Mouse (Mus musculus): ENCODE measurements around the gene Lin7a.
A peak's percentile ranks its signal among the peaks of the same experiment; 100 is the strongest.

Lin7a gene

GRCm38 (mm10) chr10:107272131-107272803, 781 bp downstream of the Lin7a start:
- Histone ChIP-seq H3K9me3 (ENCODE audit: low read length) (no peaks in the 10 kb centered on the region), H3K4me1 (replicated peaks; ENCODE audit: low read depth, low read length) (peaks cover 6% of the 10 kb centered on the region; the same call in 1 of the 2 replicates), H3K27me3 (ENCODE audit: insufficient read depth, low read length) (peaks cover 42% of the 10 kb centered on the region), H3K36me3 (ENCODE audit: insufficient read depth, low read length) (no peaks in the 10 kb centered on the region), H3K4me3 (replicated peaks; ENCODE audit: low read length) (peak overlapping the region; percentile 79)
- TF ChIP-seq NANOG (IDR thresholded peaks at IDR 0.05; ENCODE audit: borderline replicate concordance, low read length), result no peak
- no peak for TF ChIP-seq CTCF (conservative IDR thresholded peaks at IDR 0.05; ENCODE audit: low read length)
- no peak for TF ChIP-seq POU5F1 (IDR thresholded peaks at IDR 0.05; ENCODE audit: borderline replicate concordance, low read length)

DNA sequence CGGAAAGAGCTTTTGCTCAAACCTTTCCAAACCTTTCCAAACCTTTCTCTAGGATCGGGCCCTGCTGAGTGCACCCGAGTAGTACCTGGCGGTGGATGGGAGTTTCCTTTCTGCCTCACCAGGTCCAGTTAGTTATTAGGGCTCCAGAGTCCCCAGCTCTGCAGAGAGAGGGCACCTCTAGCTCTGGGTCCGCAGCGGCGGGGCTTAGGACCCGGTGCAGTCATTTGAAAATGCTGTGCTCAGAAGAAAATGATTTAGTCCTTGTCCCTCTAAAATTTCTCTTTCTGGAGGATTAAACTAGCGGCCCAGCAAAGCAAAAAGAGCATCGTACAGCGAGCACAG, 1.3 kb downstream of the Lin7a start:
- H3K27me3 ChIP-seq (ENCODE audit: insufficient read depth, low read length), result peaks cover 42% of the 10 kb centered on the region
- TF ChIP-seq NANOG (IDR thresholded peaks at IDR 0.05; ENCODE audit: borderline replicate concordance, low read length) (no peak), CTCF (conservative IDR thresholded peaks at IDR 0.05; ENCODE audit: low read length) (no peak), POU5F1 (IDR thresholded peaks at IDR 0.05; ENCODE audit: borderline replicate concordance, low read length) (no peak)
- H3K36me3 ChIP-seq (ENCODE audit: insufficient read depth, low read length), result no peaks in the 10 kb centered on the region
- peak overlapping the region; percentile 79 for H3K4me3 ChIP-seq (replicated peaks; ENCODE audit: low read length)
- peaks cover 6% of the 10 kb centered on the region; the same call in 1 of the 2 replicates for H3K4me1 ChIP-seq (replicated peaks; ENCODE audit: low read depth, low read length)
- no peaks in the 10 kb centered on the region for H3K9me3 ChIP-seq (ENCODE audit: low read length)

- Histone ChIP-seq H3K27me3 (ENCODE audit: insufficient read depth, low read length) (peaks cover 42% of the 10 kb centered on the region), H3K36me3 (ENCODE audit: insufficient read depth, low read length) (no peaks in the 10 kb centered on the region), H3K9me3 (ENCODE audit: low read length) (no peaks in the 10 kb centered on the region), H3K4me1 (replicated peaks; ENCODE audit: low read depth, low read length) (peaks cover 6% of the 10 kb centered on the region; the same call in 1 of the 2 replicates), H3K4me3 (replicated peaks; ENCODE audit: low read length) (no peak overlapping the region)
- peak; percentile 38 for TF ChIP-seq CTCF (conservative IDR thresholded peaks at IDR 0.05; ENCODE audit: low read length)
- TF ChIP-seq NANOG (IDR thresholded peaks at IDR 0.05; ENCODE audit: borderline replicate concordance, low read length), result no peak
- no peak for TF ChIP-seq POU5F1 (IDR thresholded peaks at IDR 0.05; ENCODE audit: borderline replicate concordance, low read length)
Observed at GRCm38 (mm10) chr10:107273848-107274247, 2.4 kb downstream of the Lin7a start.

- Histone ChIP-seq H3K9me3 (ENCODE audit: low read length) (no peaks in the 10 kb centered on the region), H3K36me3 (ENCODE audit: insufficient read depth, low read length) (no peaks in the 10 kb centered on the region), H3K27me3 (ENCODE audit: insufficient read depth, low read length) (peaks cover 42% of the 10 kb centered on the region), H3K4me3 (replicated peaks; ENCODE audit: low read length) (no peak overlapping the region), H3K4me1 (replicated peaks; ENCODE audit: low read depth, low read length) (peaks cover 6% of the 10 kb centered on the region; the same call in 1 of the 2 replicates)
- TF ChIP-seq POU5F1 (IDR thresholded peaks at IDR 0.05; ENCODE audit: borderline replicate concordance, low read length), result no peak
- TF ChIP-seq NANOG (IDR thresholded peaks at IDR 0.05; ENCODE audit: borderline replicate concordance, low read length), result no peak
- peak; percentile 66 for TF ChIP-seq CTCF (conservative IDR thresholded peaks at IDR 0.05; ENCODE audit: low read length)
Observed at GRCm38 (mm10) chr10:107274785-107275184, 3.3 kb downstream of the Lin7a start.

GRCm38 (mm10) chr10:107276647-107277046, 5.2 kb downstream of the Lin7a start:
- H3K4me3 ChIP-seq (replicated peaks; ENCODE audit: low read length), result no peak overlapping the region
- peaks cover 27% of the 10 kb centered on the region for H3K27me3 ChIP-seq (ENCODE audit: insufficient read depth, low read length)
- H3K9me3 ChIP-seq (ENCODE audit: low read length), result no peaks in the 10 kb centered on the region
- no peaks in the 10 kb centered on the region for H3K36me3 ChIP-seq (ENCODE audit: insufficient read depth, low read length)
- peaks cover 6% of the 10 kb centered on the region; the same call in 1 of the 2 replicates for H3K4me1 ChIP-seq (replicated peaks; ENCODE audit: low read depth, low read length)
- TF ChIP-seq NANOG (IDR thresholded peaks at IDR 0.05; ENCODE audit: borderline replicate concordance, low read length), result no peak
- no peak for TF ChIP-seq CTCF (conservative IDR thresholded peaks at IDR 0.05; ENCODE audit: low read length)
- TF ChIP-seq POU5F1 (IDR thresholded peaks at IDR 0.05; ENCODE audit: borderline replicate concordance, low read length), result no peak

GRCm38 (mm10) chr10:107293934-107294664, 22.6 kb downstream of the Lin7a start:
- TF ChIP-seq NANOG (IDR thresholded peaks at IDR 0.05; ENCODE audit: borderline replicate concordance, low read length) (no peak), POU5F1 (IDR thresholded peaks at IDR 0.05; ENCODE audit: borderline replicate concordance, low read length) (no peak), CTCF (conservative IDR thresholded peaks at IDR 0.05; ENCODE audit: low read length) (no peak)

GRCm38 (mm10) chr10:107300587-107301248, 29.2 kb downstream of the Lin7a start:
- Histone ChIP-seq H3K9me3 (ENCODE audit: low read length) (no peaks in the 10 kb centered on the region), H3K36me3 (ENCODE audit: insufficient read depth, low read length) (no peaks in the 10 kb centered on the region), H3K27me3 (ENCODE audit: insufficient read depth, low read length) (no peaks in the 10 kb centered on the region), H3K4me3 (replicated peaks; ENCODE audit: low read length) (no peak overlapping the region), H3K4me1 (replicated peaks; ENCODE audit: low read depth, low read length) (no peaks in the 10 kb centered on the region)
- TF ChIP-seq CTCF (conservative IDR thresholded peaks at IDR 0.05; ENCODE audit: low read length), result no peak
- TF ChIP-seq POU5F1 (IDR thresholded peaks at IDR 0.05; ENCODE audit: borderline replicate concordance, low read length), result no peak
- TF ChIP-seq NANOG (IDR thresholded peaks at IDR 0.05; ENCODE audit: borderline replicate concordance, low read length), result no peak

More at GRCm38 (mm10) chr10:107293934-107294664, 22.6 kb downstream of the Lin7a start:
- Histone ChIP-seq H3K4me1 (replicated peaks; ENCODE audit: low read depth, low read length) (no peaks in the 10 kb centered on the region), H3K36me3 (ENCODE audit: insufficient read depth, low read length) (no peaks in the 10 kb centered on the region), H3K9me3 (ENCODE audit: low read length) (no peaks in the 10 kb centered on the region), H3K27me3 (ENCODE audit: insufficient read depth, low read length) (no peaks in the 10 kb centered on the region), H3K4me3 (replicated peaks; ENCODE audit: low read length) (no peak overlapping the region)

DNA sequence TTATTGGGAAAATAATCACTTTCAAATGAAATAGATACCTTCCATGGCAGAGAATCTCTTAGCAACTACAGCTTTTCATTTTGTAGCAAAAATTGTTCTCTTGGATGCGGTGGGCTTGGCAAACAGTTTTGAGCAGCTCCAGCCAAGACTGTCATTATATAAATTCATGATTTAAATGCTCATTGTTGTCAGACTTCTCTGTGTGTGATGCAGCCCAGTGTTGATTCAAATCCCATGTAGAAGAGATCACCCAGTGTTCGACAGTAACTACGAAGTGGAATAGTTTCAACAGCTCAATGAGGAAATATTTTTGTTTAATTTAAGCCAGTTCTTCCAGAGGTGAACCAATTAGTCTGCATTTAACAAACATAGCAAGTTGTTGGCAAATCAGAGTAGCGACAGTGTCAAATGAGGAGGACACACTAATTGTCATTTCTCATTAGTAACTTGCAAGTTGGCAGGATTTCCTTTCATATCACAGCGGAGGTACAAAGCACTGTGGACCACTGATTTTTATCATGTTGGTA, 39.5 kb downstream of the Lin7a start:
- Histone ChIP-seq H3K27me3 (ENCODE audit: insufficient read depth, low read length) (no peaks in the 10 kb centered on the region), H3K4me1 (replicated peaks; ENCODE audit: low read depth, low read length) (no peaks in the 10 kb centered on the region), H3K36me3 (ENCODE audit: insufficient read depth, low read length) (no peaks in the 10 kb centered on the region), H3K9me3 (ENCODE audit: low read length) (no peaks in the 10 kb centered on the region), H3K4me3 (replicated peaks; ENCODE audit: low read length) (no peak overlapping the region)
- no peak for TF ChIP-seq NANOG (IDR thresholded peaks at IDR 0.05; ENCODE audit: borderline replicate concordance, low read length)
- no peak for TF ChIP-seq CTCF (conservative IDR thresholded peaks at IDR 0.05; ENCODE audit: low read length)
- no peak for TF ChIP-seq POU5F1 (IDR thresholded peaks at IDR 0.05; ENCODE audit: borderline replicate concordance, low read length)
